Mouse (Mus musculus) spleen, adult 18-20 months (tissue): Measurements from ENCODE around the gene Fuca1.

Source experiments
- DNase-seq, 2 experiments: peaks; one replicate each; pipeline ENCODE4 v3.0.0; 2022; ENCODE audit warnings: mixed read lengths in 2 of 2

Fuca1 gene

GRCm38 (mm10) chr4:135889146-135889883, 31.2 kb upstream of the Fuca1 start:
- DNase-seq, result no peak

GRCm38 (mm10) chr4:135889884-135890283, 30.7 kb upstream of the Fuca1 start:
- DNase-seq, result peak; percentile 70 to 82

GRCm38 (mm10) chr4:135891539-135891938, 29.0 kb upstream of the Fuca1 start:
- DNase-seq, result no peak

GRCm38 (mm10) chr4:135892884-135893283, 27.7 kb upstream of the Fuca1 start:
- no peak for DNase-seq

DNA sequence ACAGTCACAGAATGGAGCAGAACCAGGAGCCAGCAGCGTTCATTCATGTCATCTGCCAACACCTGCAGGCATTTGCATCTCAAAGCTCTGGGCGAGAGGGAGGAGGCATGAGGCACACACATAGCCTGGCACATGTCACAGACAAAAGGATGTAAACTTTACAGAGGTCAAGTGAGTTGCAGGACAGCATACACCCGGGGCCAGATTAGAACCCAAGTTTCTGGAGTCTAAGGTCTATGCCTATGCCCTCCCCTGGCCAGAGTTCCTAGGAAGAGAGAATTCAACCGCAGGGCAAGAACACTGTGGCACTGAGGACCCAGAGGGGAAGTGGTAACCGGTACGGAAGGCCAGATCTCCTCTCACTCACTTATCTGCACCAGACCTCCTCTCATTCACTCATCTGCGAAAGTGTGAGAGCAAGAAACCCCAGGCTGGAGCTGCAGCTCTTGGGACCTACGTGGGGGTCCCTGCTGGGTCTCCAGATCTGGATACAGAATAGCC, 25.4 kb upstream of the Fuca1 start, which contains the start of gene Cnr2:
Gene Cnr2 (plus strand): TSS at position 324 of the 501 bp plus-strand sequence.
- DNase-seq, result peak; percentile 49 to 60

DNA sequence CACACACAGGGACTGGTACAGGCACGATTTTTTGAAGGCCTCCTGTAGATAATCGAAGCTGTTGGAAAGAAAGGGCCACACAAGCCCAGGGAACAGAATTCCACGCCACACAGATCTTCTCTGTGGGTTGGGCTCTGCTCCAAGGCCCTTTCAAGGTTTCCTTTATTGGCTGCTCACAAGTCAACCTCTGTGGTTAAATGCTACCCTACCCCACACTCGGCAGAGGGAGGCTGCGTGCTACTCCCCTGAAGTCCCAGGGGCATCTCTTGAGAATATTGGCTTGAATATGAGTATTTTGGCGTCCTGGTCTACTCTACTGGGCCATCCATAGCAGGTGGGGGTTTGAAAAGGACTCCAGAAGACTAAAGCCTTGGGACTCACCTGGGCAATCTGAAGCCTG, 24.4 kb upstream of the Fuca1 start:
- no peak for DNase-seq

DNA sequence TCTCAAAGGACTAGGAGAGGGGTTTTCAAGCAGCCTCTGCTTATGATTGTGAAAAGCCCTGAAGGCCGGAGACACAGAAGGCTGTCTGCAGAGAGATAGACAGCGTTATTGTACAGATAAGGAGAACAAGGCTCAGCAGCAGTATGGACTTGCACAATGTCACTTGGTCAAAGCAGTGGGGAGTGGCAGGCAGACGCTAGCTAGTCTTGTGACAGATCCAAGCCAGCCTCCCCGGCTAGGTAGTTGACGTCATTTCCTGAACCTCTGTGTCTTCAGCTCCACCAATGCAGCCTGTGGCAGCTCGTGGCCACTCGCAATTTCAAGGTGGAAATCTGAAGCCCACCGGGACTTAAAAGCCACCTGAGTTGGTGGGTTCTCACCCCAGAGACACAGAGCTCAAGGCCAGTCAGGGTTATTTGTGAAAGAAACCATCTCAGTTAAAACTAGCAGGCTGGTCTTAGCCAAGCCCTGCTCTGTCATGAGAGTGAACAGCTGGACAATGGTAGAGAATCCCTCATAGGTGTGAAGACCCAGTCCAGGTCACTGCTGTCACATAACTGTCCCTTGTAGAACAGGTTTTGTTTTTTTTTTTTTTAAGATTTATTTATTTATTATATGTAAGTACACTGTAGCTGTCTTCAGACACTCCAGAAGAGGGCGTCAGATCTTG, 22.0 kb upstream of the Fuca1 start:
- peak in 1 of 2 experiments; percentile 65 for DNase-seq

DNA sequence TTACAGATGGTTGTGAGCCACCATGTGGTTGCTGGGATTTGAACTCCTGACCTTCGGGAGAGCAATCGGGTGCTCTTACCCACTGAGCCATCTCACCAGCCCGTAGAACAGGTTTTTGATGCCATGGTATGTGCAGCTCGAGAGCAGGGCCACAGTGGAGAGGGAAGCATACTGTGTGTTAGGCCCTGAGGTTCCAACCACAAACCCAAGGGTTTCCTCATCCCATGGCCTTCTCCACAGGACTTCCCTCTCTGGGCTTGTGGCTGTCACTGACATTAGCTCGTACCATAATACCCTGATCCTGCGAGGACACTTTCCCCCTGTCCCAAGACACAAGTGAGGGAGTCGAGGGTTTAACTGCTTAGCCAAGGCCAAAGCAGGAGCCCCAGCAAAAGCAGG, 21.5 kb upstream of the Fuca1 start:
- no peak for DNase-seq

DNA sequence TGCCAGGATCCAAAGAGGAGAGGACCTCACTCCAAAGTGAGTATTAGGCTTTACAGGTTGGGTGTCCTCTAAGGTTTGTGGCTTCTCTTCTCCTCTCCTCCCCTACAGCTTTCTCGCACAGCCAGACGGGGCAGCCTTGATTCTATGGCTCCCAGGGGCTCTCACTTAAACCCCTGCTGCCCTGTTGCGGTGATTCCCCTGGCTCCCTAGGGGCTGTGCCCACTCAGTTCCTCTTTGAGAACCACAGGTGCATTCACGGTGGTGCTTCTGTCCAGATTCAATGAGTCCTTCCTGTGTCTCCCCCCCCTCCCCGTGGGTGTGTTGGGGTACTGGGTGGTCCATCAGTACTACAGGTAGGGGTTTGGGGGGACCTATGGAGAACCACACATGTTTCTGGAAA, 20.5 kb upstream of the Fuca1 start:
- DNase-seq, result peak; percentile 77 to 83

- no peak for DNase-seq
These were observed 17.8 kb upstream of the Fuca1 start for GRCm38 (mm10) chr4:135902606-135903242.

GRCm38 (mm10) chr4:135904810-135905209, 15.7 kb upstream of the Fuca1 start:
- no peak for DNase-seq

GRCm38 (mm10) chr4:135906633-135907032, 13.9 kb upstream of the Fuca1 start:
- no peak for DNase-seq

DNA sequence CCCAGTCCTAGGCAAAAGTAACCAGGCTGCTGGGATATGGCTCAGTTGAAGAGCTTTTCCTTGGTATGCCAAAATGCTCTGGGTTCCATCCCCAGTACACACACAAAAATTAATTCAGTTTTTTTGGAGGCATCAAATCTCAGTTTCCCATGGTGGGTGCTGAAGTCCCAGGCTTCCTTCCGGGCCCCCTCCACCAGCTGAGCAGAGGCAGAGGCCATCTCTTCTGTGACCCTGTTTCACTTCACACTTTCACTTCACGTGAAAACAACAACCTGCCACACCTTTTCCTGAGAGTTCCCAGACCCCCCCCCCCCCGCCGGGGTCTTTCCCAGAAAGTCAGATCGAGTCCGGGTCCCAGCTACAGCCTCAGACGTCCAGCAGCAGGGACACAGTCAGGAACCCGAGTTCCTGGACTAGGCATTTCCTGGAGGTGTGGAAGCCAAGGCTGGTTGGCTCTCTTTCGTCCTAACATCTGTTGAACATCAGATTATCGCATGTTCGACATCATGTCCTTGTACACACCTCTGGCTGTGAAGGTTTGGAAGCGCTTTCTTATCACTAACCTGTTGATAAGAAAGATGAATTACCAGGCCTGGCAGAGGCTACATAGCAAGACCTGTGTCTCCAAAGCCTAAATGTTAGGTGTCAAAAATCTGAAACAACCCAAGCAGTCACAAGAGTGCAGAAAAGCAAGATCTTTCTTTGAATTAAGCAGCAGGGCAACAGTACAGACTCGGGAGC, 11.0 kb upstream of the Fuca1 start:
- no peak for DNase-seq

DNA sequence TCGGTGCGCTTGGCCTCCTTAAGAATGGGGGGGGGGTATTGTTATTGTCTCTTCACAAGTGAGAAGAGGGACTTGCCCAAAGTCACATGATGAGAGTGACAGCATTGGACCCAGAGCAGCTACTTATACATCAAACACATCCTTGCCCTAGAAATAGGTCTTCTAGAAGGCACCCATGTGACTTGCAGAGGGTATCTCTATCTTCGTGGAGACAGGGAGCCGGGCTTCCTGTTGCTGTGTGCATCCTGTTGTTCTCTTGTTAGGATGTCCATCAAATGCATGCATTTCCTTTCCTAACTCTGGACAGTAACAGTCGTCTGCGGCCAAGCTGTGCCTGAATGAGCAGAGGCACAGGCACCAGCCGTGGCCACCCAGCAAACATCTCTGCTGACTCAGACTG, 9.0 kb upstream of the Fuca1 start:
- DNase-seq, result no peak

DNA sequence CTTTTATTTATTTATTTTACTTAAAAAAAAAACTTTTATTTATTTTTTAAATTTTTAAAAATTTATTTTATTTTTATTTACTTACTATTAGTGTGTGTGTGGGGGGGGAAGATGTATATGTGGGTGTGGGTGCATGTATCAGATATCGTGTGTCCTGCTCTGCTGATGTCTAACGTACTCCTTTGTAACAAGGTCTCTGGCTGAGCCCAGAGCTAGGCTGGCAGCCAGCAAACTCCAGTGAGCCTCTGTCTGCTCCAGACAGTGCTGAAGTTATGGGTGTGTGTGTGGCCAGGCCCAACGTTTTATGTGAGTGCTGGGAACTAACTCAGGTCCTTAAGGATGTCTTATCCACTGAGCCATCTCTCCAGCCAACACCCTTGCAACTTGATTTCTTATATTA, 8.4 kb upstream of the Fuca1 start:
- DNase-seq, result no peak

DNA sequence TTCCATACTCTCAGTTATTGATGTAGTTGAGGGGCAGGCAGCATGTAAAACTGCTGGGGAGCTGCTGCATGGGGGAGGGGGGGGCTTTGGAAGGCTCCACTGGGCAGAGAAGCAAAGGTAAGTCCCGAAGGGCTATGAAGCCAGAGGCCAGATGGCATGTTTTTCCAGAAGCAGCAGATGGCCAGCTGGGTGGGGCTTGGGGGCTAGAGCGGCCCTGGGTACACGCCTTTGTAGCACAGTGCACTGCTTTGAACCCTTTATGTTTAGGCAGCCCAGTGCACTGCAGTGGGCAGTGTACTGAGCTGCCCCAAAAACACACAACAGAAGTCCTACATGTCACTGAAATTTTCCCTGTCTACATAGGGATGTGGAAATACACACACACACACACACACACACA, 7.7 kb upstream of the Fuca1 start:
- no peak for DNase-seq

GRCm38 (mm10) chr4:135913433-135913832, 7.1 kb upstream of the Fuca1 start:
- no peak for DNase-seq

- no peak for DNase-seq
These were observed 1.8 kb upstream of the Fuca1 start for GRCm38 (mm10) chr4:135918635-135919279.

- no peak for DNase-seq
These were observed 1.3 kb upstream of the Fuca1 start for GRCm38 (mm10) chr4:135919280-135919639.

DNA sequence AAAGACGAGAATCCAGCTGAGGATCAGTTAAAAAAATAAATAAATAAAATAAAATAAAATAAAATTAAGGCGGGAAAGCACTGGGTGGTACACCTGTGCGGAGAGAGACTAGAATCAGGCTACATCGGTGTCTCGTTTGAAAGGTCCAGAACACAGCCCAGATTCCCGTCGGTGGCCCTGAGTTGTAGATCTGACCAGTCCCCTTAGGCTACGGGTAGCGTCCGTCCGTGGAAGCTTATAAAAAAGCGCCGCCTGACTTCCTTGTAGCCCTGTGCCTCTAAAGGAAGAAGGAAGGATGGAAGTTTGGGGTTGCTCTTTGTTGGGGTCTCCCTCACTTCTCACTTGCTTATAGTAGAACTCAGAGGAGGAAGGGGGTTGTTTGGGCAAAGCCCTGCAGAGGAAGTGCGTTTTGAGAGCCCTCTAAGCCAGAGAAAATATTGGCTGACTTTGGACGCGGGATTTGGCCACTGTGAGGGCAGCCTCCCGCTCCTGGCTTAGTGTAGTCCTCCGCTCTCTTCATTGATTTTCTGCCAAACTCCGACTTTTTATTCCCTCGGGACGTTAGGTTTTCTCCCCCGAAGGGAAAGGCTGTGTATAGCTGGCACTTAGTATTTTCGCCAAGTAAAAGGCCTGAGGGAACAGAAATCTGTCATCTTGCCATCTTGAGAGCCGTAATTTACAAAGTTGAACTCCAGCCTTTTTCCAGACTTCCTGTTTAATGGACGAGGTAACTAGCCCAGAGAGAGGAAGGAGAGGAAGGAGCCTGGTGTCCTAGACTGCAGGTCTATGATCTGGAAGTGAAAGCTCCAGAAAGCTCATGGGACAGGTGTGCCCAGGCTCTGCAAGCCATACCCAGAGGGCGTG, 954 bp downstream of the Fuca1 start:
- no peak for DNase-seq

- DNase-seq, result no peak
These were observed 1.7 kb downstream of the Fuca1 start for GRCm38 (mm10) chr4:135922190-135922589.

DNA sequence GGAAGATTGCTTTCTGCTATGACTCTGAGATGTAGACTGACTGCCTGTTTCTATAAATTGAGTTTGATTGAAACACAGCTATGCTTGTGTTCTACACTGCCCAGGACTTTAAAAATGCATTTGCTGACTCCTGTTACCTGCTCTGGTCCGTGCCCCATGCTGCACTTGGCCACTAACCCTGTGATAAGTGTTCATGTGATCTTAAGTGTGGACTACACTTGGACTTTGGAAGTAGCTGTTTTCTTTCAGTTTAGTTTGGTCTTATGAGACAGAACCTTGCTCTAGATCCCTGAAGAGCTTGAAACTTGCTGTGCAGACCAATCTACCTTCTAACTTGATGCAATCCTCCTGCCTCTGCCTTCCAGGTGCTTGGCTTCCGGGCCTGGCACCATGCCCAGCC, 3.9 kb downstream of the Fuca1 start:
- no peak for DNase-seq
